Mouse (Mus musculus): ENCODE results near the gene Ckmt1.
"Not testable (repeated sequence)": the region's sequence is repeated elsewhere in the genome, so short reads cannot be mapped to it uniquely, and the experiment has no call there.

Gene Ckmt1

GRCm38 (mm10) chr2:121357494-121357893, at the start of gene Ckmt1:
Ckmt1 (plus strand) TSS chr2:121357714.
- DNase-seq = no peak

GRCm38 (mm10) chr2:121308997-121309416, 48.5 kb upstream of the Ckmt1 start:
- DNase-seq = no peak

GRCm38 (mm10) chr2:121316278-121316677, 41.2 kb upstream of the Ckmt1 start:
- no peak for DNase-seq

GRCm38 (mm10) chr2:121323041-121323440, 34.5 kb upstream of the Ckmt1 start:
- DNase-seq = no peak

GRCm38 (mm10) chr2:121323693-121324470, 33.6 kb upstream of the Ckmt1 start:
- DNase-seq = no peak

GRCm38 (mm10) chr2:121329492-121329891, 28.0 kb upstream of the Ckmt1 start:
- no peak for DNase-seq

- DNase-seq = no peak
These were observed 18.5 kb upstream of the Ckmt1 start for GRCm38 (mm10) chr2:121339057-121339456.

GRCm38 (mm10) chr2:121353156-121353555, 4.4 kb upstream of the Ckmt1 start:
- DNase-seq = no peak

- DNase-seq = no peak
These were observed 3.1 kb upstream of the Ckmt1 start for GRCm38 (mm10) chr2:121354378-121354777.

- peak; percentile 90 to 93 for DNase-seq
These were observed 2.5 kb upstream of the Ckmt1 start, which contains the start of gene Ppip5k1 for GRCm38 (mm10) chr2:121354820-121355592. Ppip5k1 (minus strand) TSS chr2:121355396.

- DNase-seq = no peak
These were observed 447 bp downstream of the Ckmt1 start for GRCm38 (mm10) chr2:121357961-121358360.

- peak in 1 of 2 experiments; percentile 26 for DNase-seq
These were observed 867 bp downstream of the Ckmt1 start for GRCm38 (mm10) chr2:121358381-121358780.

GRCm38 (mm10) chr2:121359461-121359860, 1.9 kb downstream of the Ckmt1 start:
- DNase-seq = no peak

- no peak for DNase-seq
These were observed 6.1 kb downstream of the Ckmt1 start for GRCm38 (mm10) chr2:121363656-121364055.

- DNase-seq = no peak
These were observed 11.3 kb downstream of the Ckmt1 start for GRCm38 (mm10) chr2:121368831-121369230.

- DNase-seq = no peak
These were observed 13.4 kb downstream of the Ckmt1 start for GRCm38 (mm10) chr2:121370921-121371320.

- no peak for DNase-seq
These were observed 14.8 kb downstream of the Ckmt1 start for GRCm38 (mm10) chr2:121372266-121372665.

- no peak for DNase-seq
These were observed 17.3 kb downstream of the Ckmt1 start for GRCm38 (mm10) chr2:121374766-121375165.

GRCm38 (mm10) chr2:121386961-121387575, 29.6 kb downstream of the Ckmt1 start, which contains the start of gene Strc:
Strc (minus strand) TSS chr2:121387168.
- DNase-seq = not testable (repeated sequence)

GRCm38 (mm10) chr2:121396624-121397023, 39.1 kb downstream of the Ckmt1 start:
- peak; percentile 33 to 85 for DNase-seq

- no peak for DNase-seq
These were observed 45.8 kb downstream of the Ckmt1 start for GRCm38 (mm10) chr2:121403296-121403695.

GRCm38 (mm10) chr2:121408160-121408559, 50.6 kb downstream of the Ckmt1 start:
- peak; percentile 12 to 52 for DNase-seq

GRCm38 (mm10) chr2:121412843-121413386, 55.4 kb downstream of the Ckmt1 start:
- DNase-seq = no peak
